Mouse (Mus musculus): Measurements from ENCODE around the gene Zfyve21. TPM values are rescaled to one million over a fixed set of nuclear protein-coding genes. Genes with fewer than 3 reads are reported as not detected.
A peak's percentile ranks its signal among the peaks of the same experiment; 100 is the strongest.

The Zfyve21 gene
- polyA plus RNA-seq, 1 experiment from 2014 or later = 64.4 TPM

GRCm38 (mm10) chr12:111874601-111875140, 60.7 kb downstream of the Zfyve21 start:
- H3K27ac ChIP-seq (replicated peaks) = no peak overlapping the region
- H3K27me3 ChIP-seq = no peaks in the 10 kb centered on the region
- H3K9ac ChIP-seq = no peak overlapping the region
- no peak overlapping the region for H3K4me3 ChIP-seq (replicated peaks)
- WGBS (ENCODE audit: insufficient replicate concordance) = 58% methylated on average over 1 of the region's 1 CpGs
- H3K4me2 ChIP-seq = no peak overlapping the region
- 0 out of 2 replicates have a peak, but pooled peaks cover 11% of the 10 kb centered on the region for H3K36me3 ChIP-seq (replicated peaks)
- H3K9me3 ChIP-seq (replicated peaks) = no peaks in the 10 kb centered on the region
- no peak for ATAC-seq (ENCODE audit: insufficient read depth)
- H3K4me1 ChIP-seq (replicated peaks) = peaks cover 3% of the 10 kb centered on the region; the same call in 1 of the 2 replicates

GRCm38 (mm10) chr12:111875499-111875898, 61.5 kb downstream of the Zfyve21 start:
- no peaks in the 10 kb centered on the region for H3K27me3 ChIP-seq
- H3K4me1 ChIP-seq (replicated peaks) = peaks cover 3% of the 10 kb centered on the region; the same call in 1 of the 2 replicates
- ATAC-seq (ENCODE audit: insufficient read depth) = no peak
- H3K36me3 ChIP-seq (replicated peaks) = 0 out of 2 replicates have a peak, but pooled peaks cover 6% of the 10 kb centered on the region
- H3K4me2 ChIP-seq = no peak overlapping the region
- WGBS (ENCODE audit: insufficient replicate concordance) = 70% methylated on average over 3 of the region's 3 CpGs
- H3K27ac ChIP-seq (replicated peaks) = no peak overlapping the region
- H3K4me3 ChIP-seq (replicated peaks) = no peak overlapping the region
- no peaks in the 10 kb centered on the region for H3K9me3 ChIP-seq (replicated peaks)
- H3K9ac ChIP-seq = no peak overlapping the region

GRCm38 (mm10) chr12:111878213-111878612, 64.2 kb downstream of the Zfyve21 start:
- Histone ChIP-seq H3K36me3 (replicated peaks) (no peaks in the 10 kb centered on the region), H3K27ac (replicated peaks) (no peak overlapping the region), H3K4me1 (replicated peaks) (peaks cover 8% of the 10 kb centered on the region), H3K9ac (no peak overlapping the region), H3K27me3 (no peaks in the 10 kb centered on the region), H3K4me2 (no peak overlapping the region), H3K4me3 (replicated peaks) (no peak overlapping the region), H3K9me3 (replicated peaks) (no peaks in the 10 kb centered on the region)
- ATAC-seq (ENCODE audit: insufficient read depth) = peak; percentile 63; the same call in 1 of the 2 replicates
- 9% methylated on average over 3 of the region's 3 CpGs for WGBS (ENCODE audit: insufficient replicate concordance)

Other genes starting within 250 kb of the Zfyve21 start
- 13.3 and 17.4 TPM in 2 replicates for gene Mark3, start 239.6 kb upstream of the Zfyve21 start, polyA plus RNA-seq (2015; fragmentation: Nextera tagmentation; extraction: Ambion mirVana)
- gene Ckb, start 141.8 kb upstream of the Zfyve21 start, polyA plus RNA-seq (2015; fragmentation: Nextera tagmentation; extraction: Ambion mirVana) = 41.9 and 45.7 TPM in 2 replicates
- 5.9 and 7.3 TPM in 2 replicates for gene Trmt61a, start 136.1 kb upstream of the Zfyve21 start, polyA plus RNA-seq (2015; fragmentation: Nextera tagmentation; extraction: Ambion mirVana)
- 15.8 and 15.9 TPM in 2 replicates for gene Bag5, start 100.9 kb upstream of the Zfyve21 start, polyA plus RNA-seq (2015; fragmentation: Nextera tagmentation; extraction: Ambion mirVana)
- gene Apopt1, start 100.9 kb upstream of the Zfyve21 start, polyA plus RNA-seq (2015; fragmentation: Nextera tagmentation; extraction: Ambion mirVana) = 18.1 and 18.2 TPM in 2 replicates
- gene Klc1, start 55.3 kb upstream of the Zfyve21 start, polyA plus RNA-seq (2015; fragmentation: Nextera tagmentation; extraction: Ambion mirVana) = 18.1 and 18.3 TPM in 2 replicates
- gene Xrcc3, start 297 bp upstream of the Zfyve21 start, polyA plus RNA-seq (2015; fragmentation: Nextera tagmentation; extraction: Ambion mirVana) = 5.1 and 5.7 TPM in 2 replicates
- gene Ppp1r13b, start 93.9 kb downstream of the Zfyve21 start, polyA plus RNA-seq (2015; fragmentation: Nextera tagmentation; extraction: Ambion mirVana) = 3.6 and 3.7 TPM in 2 replicates
- gene Atp5mpl, start 152.8 kb downstream of the Zfyve21 start, polyA plus RNA-seq (2015; fragmentation: Nextera tagmentation; extraction: Ambion mirVana) = 397 and 473 TPM in 2 replicates
- gene Tdrd9, start 157.4 kb downstream of the Zfyve21 start, polyA plus RNA-seq (2015; fragmentation: Nextera tagmentation; extraction: Ambion mirVana) = 0.10 and 0.22 TPM in 2 replicates
- not detected in 2 replicates for gene Rd3l, start 167.1 kb downstream of the Zfyve21 start, polyA plus RNA-seq (2015; fragmentation: Nextera tagmentation; extraction: Ambion mirVana)